Mouse (Mus musculus) left cerebral cortex, adult 18-20 months (tissue): ENCODE results near the gene Apba1. TPM values are rescaled to one million over a fixed set of nuclear protein-coding genes. Genes with fewer than 3 reads are reported as not detected.

Experiments
- DNase-seq, 2 experiments: peaks; one replicate each; pipeline ENCODE4 v3.0.0; 2021 to 2022; ENCODE audit warnings: low spot score in 2 of 2, mixed read lengths in 1 of 2
- long read RNA-seq, 2 experiments: library from polyadenylated mRNA; stranded (forward); transcript quantifications; one replicate each; pipeline ENCODE4 v2.0.0; 2021
- total RNA-seq, 2 experiments: library from RNA; stranded (reverse); gene quantifications; 2 replicates each; pipeline ENCODE4 v1.2.3; 2021

Apba1 gene
- total RNA-seq = 100 to 1,000 TPM; 125 to 137 TPM
- long read RNA-seq, experiment 1, full-length matches to known transcripts = 3 of 47 reads
- long read RNA-seq, experiment 1, partial matches to known transcripts = 0 of 47 reads
- long read RNA-seq, experiment 1, other reads (novel, unspliced or antisense) = 44 of 47 reads
- long read RNA-seq, experiment 2, full-length matches to known transcripts = 1 of 32 reads
- long read RNA-seq, experiment 2, partial matches to known transcripts = 0 of 32 reads
- long read RNA-seq, experiment 2, other reads (novel, unspliced or antisense) = 31 of 32 reads

GRCm38 (mm10) chr19:23758554-23759321 is at the start of gene Apba1:
Gene Apba1, plus strand, starts transcription at chr19:23758887.
- peak; percentile 72 to 86 for DNase-seq

- DNase-seq = no peak
Measured at GRCm38 (mm10) chr19:23746506-23746905, 12.2 kb upstream of the Apba1 start.

DNA sequence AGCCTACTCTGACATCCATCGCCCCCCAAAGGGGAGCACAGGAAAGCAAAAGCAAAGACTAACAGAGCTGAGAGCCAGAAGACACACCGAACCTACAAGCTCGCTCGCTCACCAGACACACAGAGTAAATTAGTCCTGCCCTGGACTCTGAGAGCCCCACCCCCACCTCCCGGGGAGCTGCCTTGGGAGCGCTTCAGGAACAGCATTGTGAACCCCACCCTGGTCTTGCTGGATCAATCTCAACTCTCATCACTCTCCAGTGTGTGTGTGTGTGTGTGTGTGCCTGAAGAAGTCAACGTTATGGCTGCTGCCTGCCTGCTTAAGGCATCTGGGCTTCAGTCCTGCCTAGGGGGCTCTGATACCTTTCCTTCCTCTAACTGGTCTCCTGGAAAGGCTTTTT is 1.7 kb upstream of the Apba1 start:
- peak in 1 of 2 experiments; percentile 25 for DNase-seq

GRCm38 (mm10) chr19:23757961-23758553 is 630 bp upstream of the Apba1 start:
- peak; percentile 94 to 95 for DNase-seq

GRCm38 (mm10) chr19:23759322-23759945 is 747 bp downstream of the Apba1 start:
- peak in 1 of 2 experiments; percentile 56 for DNase-seq

DNA sequence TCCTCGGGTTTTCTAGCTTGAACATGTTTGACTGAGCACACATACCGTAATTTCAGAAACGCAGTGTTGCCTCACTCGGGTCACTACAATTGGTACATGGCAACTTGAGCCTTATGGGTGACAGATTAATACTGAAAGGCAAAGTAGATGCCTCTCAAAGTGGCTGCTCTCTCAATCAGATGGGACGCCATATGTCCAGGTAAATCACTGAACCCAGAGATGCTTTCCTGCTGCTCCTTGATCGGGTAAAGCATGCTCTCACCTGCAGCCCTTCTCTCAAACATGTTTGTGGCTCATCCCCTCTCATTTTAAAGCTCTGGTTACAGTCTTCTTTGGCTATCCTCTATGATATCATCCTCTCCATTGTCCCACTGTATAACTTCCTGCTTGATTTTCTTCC is 4.7 kb downstream of the Apba1 start:
- no peak for DNase-seq

- no peak for DNase-seq
Measured at GRCm38 (mm10) chr19:23764051-23764450, 5.4 kb downstream of the Apba1 start.

- DNase-seq = no peak
Measured at GRCm38 (mm10) chr19:23768864-23769263, 10.2 kb downstream of the Apba1 start.

DNA sequence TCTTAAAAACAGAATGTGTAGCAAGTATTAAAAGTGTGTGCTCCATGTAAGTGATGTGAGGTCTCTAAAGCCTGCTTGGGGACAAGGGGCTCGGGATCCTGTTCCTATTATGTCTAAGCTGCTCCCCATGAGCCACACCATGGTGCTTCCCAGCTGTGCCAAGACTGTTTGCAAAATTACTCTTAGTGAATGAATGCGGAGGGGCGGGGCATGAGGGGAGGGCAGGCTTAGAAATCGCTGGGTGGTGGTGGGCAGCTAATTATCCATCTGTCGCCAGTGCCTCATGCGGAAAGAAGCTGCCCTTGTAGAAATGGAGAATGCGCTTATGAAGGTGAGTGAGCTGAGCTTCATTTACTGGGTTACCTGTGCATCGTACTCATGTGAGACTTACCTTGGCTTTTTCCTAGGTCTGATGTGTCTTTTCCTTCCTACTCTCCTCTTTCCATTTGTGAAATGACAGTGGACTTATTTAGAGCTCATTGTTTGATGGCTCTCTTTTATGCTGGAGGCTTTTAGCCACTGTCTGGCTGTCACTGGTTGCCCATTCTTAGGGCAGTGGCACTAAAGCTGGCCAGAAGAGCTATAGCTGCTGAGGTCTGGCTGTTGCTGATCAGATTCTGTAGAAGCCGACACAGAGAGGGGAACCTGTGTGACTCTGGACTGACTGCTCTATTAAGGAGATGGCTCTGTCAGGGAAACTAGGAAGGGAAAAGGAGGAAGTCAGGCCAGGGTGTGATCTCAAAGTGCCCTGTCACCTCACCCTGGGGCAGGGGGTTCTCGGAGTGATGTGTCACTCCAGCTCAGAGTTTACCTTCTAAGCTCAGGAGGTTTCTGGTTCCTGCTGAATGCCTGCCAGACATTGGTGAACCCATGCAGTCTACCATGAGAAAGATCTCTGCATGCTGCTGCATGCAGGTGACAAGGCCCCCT is 12.1 kb downstream of the Apba1 start:
- no peak for DNase-seq

DNA sequence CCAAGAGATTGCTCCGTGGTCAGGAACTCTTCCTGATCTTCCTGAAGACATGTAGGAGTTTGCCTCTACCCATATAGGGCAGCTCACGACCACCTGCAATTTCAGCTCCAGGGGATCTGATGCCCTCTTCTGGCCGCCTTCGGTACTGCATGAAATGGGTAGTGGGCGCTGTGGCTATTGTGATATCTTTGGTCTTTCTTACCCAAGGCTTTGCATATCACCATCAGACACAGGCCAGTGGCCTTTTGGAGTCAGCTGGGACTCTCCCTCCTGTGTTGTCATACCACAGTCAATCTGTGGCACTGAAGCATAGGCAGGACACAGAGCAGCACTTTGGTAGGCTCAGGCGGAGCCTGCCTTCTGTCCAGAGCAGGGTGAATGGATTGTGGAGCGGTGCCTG is 13.3 kb downstream of the Apba1 start:
- DNase-seq = no peak

- DNase-seq = no peak
Measured at GRCm38 (mm10) chr19:23775356-23775755, 16.7 kb downstream of the Apba1 start.

GRCm38 (mm10) chr19:23779130-23779529 is 20.4 kb downstream of the Apba1 start:
- DNase-seq = no peak

DNA sequence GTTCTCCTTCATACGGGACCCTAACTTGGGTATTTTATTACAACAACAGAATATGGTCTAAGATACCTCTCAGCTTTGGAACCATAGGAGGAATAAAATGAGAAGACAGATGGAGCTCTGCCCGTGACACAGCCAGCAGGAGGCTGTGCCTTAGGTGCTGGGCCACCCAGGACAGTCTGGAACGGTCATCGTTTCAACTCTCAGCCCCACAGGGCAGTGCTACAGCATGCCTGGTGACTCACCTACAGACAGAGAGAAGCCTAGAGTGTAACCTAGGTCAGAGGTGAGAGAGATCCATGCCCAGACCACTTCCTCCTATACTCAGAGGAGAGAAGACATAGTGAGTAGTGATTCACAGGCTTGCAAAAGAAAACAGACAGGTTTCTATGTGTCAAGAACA is 21.4 kb downstream of the Apba1 start:
- no peak for DNase-seq

DNA sequence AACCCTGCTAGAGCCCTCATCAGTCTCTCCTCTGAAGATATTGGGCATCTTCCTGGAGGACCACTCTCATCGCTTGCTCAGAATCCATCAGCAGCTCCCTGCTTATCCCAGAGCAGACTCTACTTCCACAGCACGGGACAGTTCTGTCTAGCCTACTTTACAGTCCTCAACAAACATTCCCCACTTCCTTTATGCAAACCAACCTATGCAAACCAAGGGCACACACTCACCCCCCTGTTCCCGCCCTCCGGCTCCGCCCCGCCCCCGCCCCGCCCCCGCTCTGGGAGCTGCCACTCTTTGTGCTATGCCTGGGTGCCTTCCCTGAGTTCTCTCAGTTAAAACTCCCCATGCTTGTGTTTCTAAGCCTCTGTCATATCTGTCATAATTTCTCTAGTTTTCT is 23.3 kb downstream of the Apba1 start:
- DNase-seq = no peak

- DNase-seq = no peak
Measured at GRCm38 (mm10) chr19:23788420-23789132, 29.9 kb downstream of the Apba1 start.

GRCm38 (mm10) chr19:23791704-23792103 is 33.0 kb downstream of the Apba1 start:
- DNase-seq = no peak

GRCm38 (mm10) chr19:23792559-23792958 is 33.9 kb downstream of the Apba1 start:
- peak in 1 of 2 experiments; percentile 19 for DNase-seq

GRCm38 (mm10) chr19:23794491-23794890 is 35.8 kb downstream of the Apba1 start:
- DNase-seq = peak; percentile 40 to 56

DNA sequence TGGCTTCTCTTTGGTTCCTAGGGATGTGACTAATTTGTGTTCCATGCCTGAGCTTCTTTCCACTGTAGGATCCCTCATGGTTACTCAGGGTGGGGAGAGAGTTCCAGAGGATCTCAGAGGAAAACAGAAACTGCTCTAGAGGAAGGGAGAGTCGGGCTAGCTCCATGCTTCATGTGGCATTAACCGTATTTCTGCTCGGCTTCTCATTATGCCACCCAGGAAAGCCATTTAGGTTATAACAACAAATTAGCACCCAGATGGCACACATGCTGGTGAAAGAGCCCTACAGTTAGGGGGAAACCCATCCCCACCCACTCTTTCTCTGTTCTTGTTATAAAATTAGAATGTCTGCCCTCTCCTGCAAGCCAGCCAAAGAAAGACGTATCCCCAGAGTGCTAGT is 36.5 kb downstream of the Apba1 start:
- DNase-seq = peak; percentile 9 to 20

- DNase-seq = no peak
Measured at GRCm38 (mm10) chr19:23801174-23801573, 42.5 kb downstream of the Apba1 start.
